Mouse (Mus musculus) midbrain, embryonic 15.5 days (tissue): ENCODE data around the gene Cactin. TPM values are rescaled to one million over a fixed set of nuclear protein-coding genes. Genes with fewer than 3 reads are reported as not detected.
A peak's percentile ranks its signal among the peaks of the same experiment; 100 is the strongest.

Source experiments
- ATAC-seq: fragments of 200-750 bp; cut with Nextera tagmentation; replicated peaks from 2 replicates; pipeline ENCODE4 v1.8.0; 2017; ENCODE audit warnings: moderate TSS enrichment
- H3K27ac ChIP-seq: fragments of 300-500 bp; sonication (generic); 2 replicates; pipeline ENCODE4 v1.5.1; 2015; ENCODE audit warnings: mild to moderate bottlenecking, inconsistent platforms
- H3K27me3 ChIP-seq: fragments of 300-500 bp; sonication (generic); replicated peaks from 2 replicates; pipeline ENCODE4 v1.6.1; 2015; ENCODE audit warnings: inconsistent platforms
- H3K36me3 ChIP-seq: fragments of 300-500 bp; sonication (generic); replicated peaks from 2 replicates; pipeline ENCODE4 v1.6.1; 2015; ENCODE audit warnings: inconsistent platforms
- H3K4me1 ChIP-seq: fragments of 300-500 bp; sonication (generic); 2 replicates; pipeline ENCODE4 v1.6.1; 2015; ENCODE audit warnings: inconsistent platforms
- H3K4me2 ChIP-seq: fragments of 300-500 bp; sonication (generic); 2 replicates; pipeline ENCODE4 v1.6.1; 2015; ENCODE audit warnings: inconsistent platforms, mild to moderate bottlenecking, moderate library complexity
- H3K4me3 ChIP-seq: fragments of 300-500 bp; sonication (generic); 2 replicates; pipeline ENCODE4 v1.5.1; 2015; ENCODE audit warnings: mild to moderate bottlenecking, inconsistent platforms
- H3K9ac ChIP-seq: fragments of 300-500 bp; sonication (generic); 2 replicates; pipeline ENCODE4 v1.6.1; 2015; ENCODE audit warnings: mild to moderate bottlenecking, inconsistent platforms
- H3K9me3 ChIP-seq: fragments of 300-500 bp; sonication (generic); 2 replicates; pipeline ENCODE4 v1.6.1; 2016; ENCODE audit warnings: inconsistent platforms
- WGBS: fragments of 180-500 bp; shearing (Covaris S2); methylation state at CpG from one replicate; pipeline ENCODE4 v1.1.7; 2015; ENCODE audit warnings: mixed read lengths; 5-methylcytosine and 5-hydroxymethylcytosine counted together
- polyA plus RNA-seq: library from polyadenylated mRNA; unstranded; fragments of >200 nt; fragmentation: Nextera tagmentation; extraction: Ambion mirVana; gene quantifications from 2 replicates; pipeline ENCODE4 v1.2.1, GENCODE M21; 2015

Cactin gene
- polyA plus RNA-seq, 1 experiment from 2014 or later: 35.8 TPM

GRCm38 (mm10) chr10:81340551-81341332, 19.8 kb downstream of the Cactin start:
- Histone ChIP-seq H3K4me2 (no peak overlapping the region), H3K9me3 (no peaks in the 10 kb centered on the region), H3K27me3 (peaks cover 53% of the 10 kb centered on the region), H3K27ac (no peak overlapping the region), H3K4me3 (no peak overlapping the region), H3K4me1 (peaks cover 8% of the 10 kb centered on the region), H3K9ac (no peak overlapping the region), H3K36me3 (no peaks in the 10 kb centered on the region)
- no peak for ATAC-seq
- WGBS: 35% methylated on average over 17 of the region's 17 CpGs

GRCm38 (mm10) chr10:81341333-81341949, 20.5 kb downstream of the Cactin start:
- no peaks in the 10 kb centered on the region for H3K36me3 ChIP-seq
- 33% methylated on average over 16 of the region's 16 CpGs for WGBS
- H3K9ac ChIP-seq: no peak overlapping the region
- H3K4me3 ChIP-seq: no peak overlapping the region
- H3K27ac ChIP-seq: no peak overlapping the region
- peaks cover 9% of the 10 kb centered on the region for H3K4me1 ChIP-seq
- no peak for ATAC-seq
- no peak overlapping the region for H3K4me2 ChIP-seq
- no peaks in the 10 kb centered on the region for H3K9me3 ChIP-seq
- peaks cover 53% of the 10 kb centered on the region for H3K27me3 ChIP-seq

- Histone ChIP-seq H3K4me1 (peaks cover 18% of the 10 kb centered on the region), H3K9ac (peak within 1 kb of the TSS; percentile 41), H3K9me3 (no peaks in the 10 kb centered on the region), H3K36me3 (no peaks in the 10 kb centered on the region), H3K27ac (no peak within 1 kb of the TSS), H3K4me2 (peak within 1 kb of the TSS; percentile 61), H3K27me3 (peaks cover 57% of the 10 kb centered on the region), H3K4me3 (peak within 1 kb of the TSS; percentile 35)
- no peak for ATAC-seq
- 8% methylated on average over 50 of the region's 67 CpGs for WGBS
Observed at GRCm38 (mm10) chr10:81342686-81343505, 22.0 kb downstream of the Cactin start, which contains the start of gene Gipc3. Gipc3 (minus strand) TSS chr10:81343266.

GRCm38 (mm10) chr10:81344421-81345161, 23.7 kb downstream of the Cactin start:
- Histone ChIP-seq H3K9me3 (no peaks in the 10 kb centered on the region), H3K36me3 (no peaks in the 10 kb centered on the region), H3K4me1 (peaks cover 22% of the 10 kb centered on the region), H3K27me3 (peaks cover 58% of the 10 kb centered on the region), H3K27ac (no peak overlapping the region), H3K9ac (no peak overlapping the region), H3K4me3 (no peak overlapping the region), H3K4me2 (no peak overlapping the region)
- ATAC-seq: no peak
- 58% methylated on average over 8 of the region's 8 CpGs for WGBS

GRCm38 (mm10) chr10:81345162-81345534, 24.2 kb downstream of the Cactin start:
- H3K36me3 ChIP-seq: no peaks in the 10 kb centered on the region
- H3K9me3 ChIP-seq: no peaks in the 10 kb centered on the region
- H3K27ac ChIP-seq: no peak overlapping the region
- H3K9ac ChIP-seq: no peak overlapping the region
- peaks cover 55% of the 10 kb centered on the region for H3K27me3 ChIP-seq
- peaks cover 28% of the 10 kb centered on the region for H3K4me1 ChIP-seq
- WGBS: 83% methylated on average over 4 of the region's 4 CpGs
- no peak overlapping the region for H3K4me3 ChIP-seq
- ATAC-seq: no peak
- H3K4me2 ChIP-seq: no peak overlapping the region

- 11% methylated on average over 55 of the region's 55 CpGs for WGBS
- no peak for ATAC-seq
- H3K9me3 ChIP-seq: no peaks in the 10 kb centered on the region
- peaks cover 45% of the 10 kb centered on the region for H3K27me3 ChIP-seq
- H3K4me1 ChIP-seq: peaks cover 28% of the 10 kb centered on the region
- peak overlapping the region; percentile 55 for H3K4me2 ChIP-seq
- no peak overlapping the region for H3K27ac ChIP-seq
- H3K9ac ChIP-seq: peak overlapping the region; percentile 27
- no peaks in the 10 kb centered on the region for H3K36me3 ChIP-seq
- peak overlapping the region; percentile 31 for H3K4me3 ChIP-seq
Observed at GRCm38 (mm10) chr10:81346453-81347067, 25.7 kb downstream of the Cactin start.

- no peak overlapping the region for H3K27ac ChIP-seq
- H3K9ac ChIP-seq: no peak overlapping the region
- ATAC-seq: no peak
- peaks cover 20% of the 10 kb centered on the region for H3K27me3 ChIP-seq
- 5% methylated on average over 12 of the region's 12 CpGs for WGBS
- peak overlapping the region; percentile 60 for H3K4me3 ChIP-seq
- no peaks in the 10 kb centered on the region for H3K36me3 ChIP-seq
- H3K9me3 ChIP-seq: no peaks in the 10 kb centered on the region
- H3K4me2 ChIP-seq: peak overlapping the region; percentile 86
- peaks cover 20% of the 10 kb centered on the region for H3K4me1 ChIP-seq
Observed at GRCm38 (mm10) chr10:81349146-81349545, 28.2 kb downstream of the Cactin start.

GRCm38 (mm10) chr10:81349961-81350350, 29.1 kb downstream of the Cactin start:
- peak; percentile 25 for ATAC-seq
- Histone ChIP-seq H3K4me3 (peak overlapping the region; percentile 60), H3K36me3 (no peaks in the 10 kb centered on the region), H3K9me3 (no peaks in the 10 kb centered on the region), H3K27ac (no peak overlapping the region), H3K4me1 (peaks cover 20% of the 10 kb centered on the region), H3K27me3 (peaks cover 13% of the 10 kb centered on the region), H3K4me2 (peak overlapping the region; percentile 86), H3K9ac (peak overlapping the region; percentile 41)
- under 1% methylated on average over 29 of the region's 29 CpGs for WGBS

GRCm38 (mm10) chr10:81350351-81351063, 29.6 kb downstream of the Cactin start, which contains the start of gene Hmg20b:
Hmg20b (minus strand) TSS chr10:81350480.
- Histone ChIP-seq H3K27ac (peak within 1 kb of the TSS; percentile 72), H3K4me1 (peaks cover 20% of the 10 kb centered on the region), H3K4me2 (peak within 1 kb of the TSS; percentile 86), H3K36me3 (no peaks in the 10 kb centered on the region), H3K4me3 (peak within 1 kb of the TSS; percentile 60), H3K9me3 (no peaks in the 10 kb centered on the region), H3K27me3 (peaks cover 9% of the 10 kb centered on the region), H3K9ac (peak within 1 kb of the TSS; percentile 46)
- ATAC-seq: peak; percentile 96
- WGBS: under 1% methylated on average over 54 of the region's 54 CpGs

- H3K4me2 ChIP-seq: no peak overlapping the region
- no peaks in the 10 kb centered on the region for H3K9me3 ChIP-seq
- H3K9ac ChIP-seq: no peak overlapping the region
- no peaks in the 10 kb centered on the region for H3K36me3 ChIP-seq
- whole genome bisulfite sequencing: 30% methylated on average over 9 of the region's 9 CpGs
- H3K4me1 ChIP-seq: peaks cover 18% of the 10 kb centered on the region
- H3K27me3 ChIP-seq: peaks cover 9% of the 10 kb centered on the region
- H3K27ac ChIP-seq: no peak overlapping the region
- no peak for ATAC-seq
- no peak overlapping the region for H3K4me3 ChIP-seq
Observed at GRCm38 (mm10) chr10:81351678-81352291, 30.9 kb downstream of the Cactin start.
